Mouse (Mus musculus): ENCODE results near the gene Gm21915.

- TF ChIP-seq CTCF (IDR thresholded peaks at IDR 0.05; ENCODE audit: low read depth): no peak
- TF ChIP-seq EP300 (IDR thresholded peaks at IDR 0.05; ENCODE audit: low read depth): no peak
Observed at GRCm38 (mm10) chr9:40649983-40650382, 20.4 kb upstream of the Gm21915 start.
